Mouse (Mus musculus) midbrain, embryonic 10.5 days (tissue): ENCODE data around the gene Nptxr. TPM values are rescaled to one million over a fixed set of nuclear protein-coding genes. Genes with fewer than 3 reads are reported as not detected.
A peak's percentile ranks its signal among the peaks of the same experiment; 100 is the strongest.

ENCODE experiments used
- DNase-seq: peaks from one replicate; pipeline ENCODE4 v3.0.0-alpha.2; 2017; ENCODE audit warnings: low spot score
- H3K27ac ChIP-seq: fragments of 300-500 bp; sonication (generic); replicated peaks from 2 replicates; pipeline ENCODE4 v1.5.1; 2016; ENCODE audit warnings: mild to moderate bottlenecking
- H3K27me3 ChIP-seq: fragments of 300-500 bp; sonication (generic); 2 replicates; pipeline ENCODE4 v1.6.1; 2016; ENCODE audit warnings: low read depth, mild to moderate bottlenecking; ENCODE audit not compliant: poor library complexity, severe bottlenecking
- H3K36me3 ChIP-seq: fragments of 300-500 bp; sonication (generic); 2 replicates; pipeline ENCODE4 v1.6.1; 2016; ENCODE audit warnings: mild to moderate bottlenecking, moderate library complexity
- H3K4me1 ChIP-seq: fragments of 300-500 bp; sonication (generic); 2 replicates; pipeline ENCODE4 v1.6.1; 2016
- H3K4me3 ChIP-seq: fragments of 300-500 bp; sonication (generic); 2 replicates; pipeline ENCODE4 v1.5.1; 2016; ENCODE audit warnings: mild to moderate bottlenecking, moderate library complexity
- H3K9me3 ChIP-seq: fragments of 300-500 bp; sonication (generic); replicated peaks from 2 replicates; pipeline ENCODE4 v1.6.1; 2016; ENCODE audit warnings: mild to moderate bottlenecking
- WGBS: fragments of 180-500 bp; shearing (Covaris S2); methylation state at CpG from one replicate; pipeline ENCODE4 v1.1.7; 2016; 5-methylcytosine and 5-hydroxymethylcytosine counted together
- polyA plus RNA-seq: library from polyadenylated mRNA; unstranded; fragments of >200 nt; fragmentation: Nextera tagmentation; extraction: Ambion mirVana; gene quantifications from 2 replicates; pipeline ENCODE4 v1.2.1, GENCODE M21; 2016

Nptxr gene
- polyA plus RNA-seq, 1 experiment from 2014 or later = 2.2 TPM

GRCm38 (mm10) chr15:79741173-79741858 is 63.2 kb downstream of the Nptxr start:
- Histone ChIP-seq H3K36me3 (peaks cover 35% of the 10 kb centered on the region), H3K4me3 (peak overlapping the region; percentile 95), H3K27ac (peak overlapping the region; percentile 94), H3K9me3 (no peaks in the 10 kb centered on the region), H3K27me3 (no peaks in the 10 kb centered on the region), H3K4me1 (peaks cover 24% of the 10 kb centered on the region)
- WGBS = 46% methylated on average over 14 of the region's 14 CpGs
- DNase-seq = no peak

GRCm38 (mm10) chr15:79740739-79741138 is 63.8 kb downstream of the Nptxr start:
- peak overlapping the region; percentile 95; the same call in 1 of the 2 replicates for H3K4me3 ChIP-seq
- H3K4me1 ChIP-seq = peaks cover 24% of the 10 kb centered on the region
- H3K36me3 ChIP-seq = peaks cover 38% of the 10 kb centered on the region
- no peaks in the 10 kb centered on the region for H3K9me3 ChIP-seq
- no peak for DNase-seq
- H3K27me3 ChIP-seq = no peaks in the 10 kb centered on the region
- no peak overlapping the region for H3K27ac ChIP-seq
- WGBS = 77% methylated on average over 3 of the region's 3 CpGs

Other genes with a start within 250 kb of the Nptxr start
- 1.5 TPM in 2 replicates for gene Dmc1, start 199.7 kb downstream of the Nptxr start, polyA plus RNA-seq
- gene Fam227a, start 145.8 kb downstream of the Nptxr start, polyA plus RNA-seq = 2.2 and 2.4 TPM in 2 replicates
- 88.0 and 89.1 TPM in 2 replicates for gene Cby1, start 145.6 kb downstream of the Nptxr start, polyA plus RNA-seq
- gene Tomm22, start 133.9 kb downstream of the Nptxr start, polyA plus RNA-seq = 252 and 279 TPM in 2 replicates
- 17.6 and 18.9 TPM in 2 replicates for gene Josd1, start 116.8 kb downstream of the Nptxr start, polyA plus RNA-seq
- 46.6 and 49.0 TPM in 2 replicates for gene Gtpbp1, start 113.9 kb downstream of the Nptxr start, polyA plus RNA-seq
- gene Sun2, start 62.2 kb downstream of the Nptxr start, polyA plus RNA-seq = 2.2 and 3.9 TPM in 2 replicates
- gene Dnal4, start 26.9 kb downstream of the Nptxr start, polyA plus RNA-seq = 63.9 and 81.5 TPM in 2 replicates
- 0.16 TPM in 1 of 2 replicates, not detected in the other for gene Npcd, start 29.5 kb upstream of the Nptxr start, polyA plus RNA-seq
- gene Cbx6, start 29.9 kb upstream of the Nptxr start, polyA plus RNA-seq = 24.0 and 30.4 TPM in 2 replicates
- 6.2 and 8.5 TPM in 2 replicates for gene Apobec3, start 86.9 kb upstream of the Nptxr start, polyA plus RNA-seq
- gene Cbx7, start 166.4 kb upstream of the Nptxr start, polyA plus RNA-seq = 2.9 and 3.5 TPM in 2 replicates
- 1.4 and 1.7 TPM in 2 replicates for gene Pdgfb, start 210.2 kb upstream of the Nptxr start, polyA plus RNA-seq